Mouse (Mus musculus): Measurements from ENCODE around the gene Dpep1. TPM values are rescaled to one million over a fixed set of nuclear protein-coding genes. Genes with fewer than 3 reads are reported as not detected.
"Not testable (repeated sequence)": the region's sequence is repeated elsewhere in the genome, so short reads cannot be mapped to it uniquely, and the experiment has no call there.

Dpep1 gene
- polyA plus RNA-seq, 2 experiments: 3.9 to 5.1 TPM

DNA sequence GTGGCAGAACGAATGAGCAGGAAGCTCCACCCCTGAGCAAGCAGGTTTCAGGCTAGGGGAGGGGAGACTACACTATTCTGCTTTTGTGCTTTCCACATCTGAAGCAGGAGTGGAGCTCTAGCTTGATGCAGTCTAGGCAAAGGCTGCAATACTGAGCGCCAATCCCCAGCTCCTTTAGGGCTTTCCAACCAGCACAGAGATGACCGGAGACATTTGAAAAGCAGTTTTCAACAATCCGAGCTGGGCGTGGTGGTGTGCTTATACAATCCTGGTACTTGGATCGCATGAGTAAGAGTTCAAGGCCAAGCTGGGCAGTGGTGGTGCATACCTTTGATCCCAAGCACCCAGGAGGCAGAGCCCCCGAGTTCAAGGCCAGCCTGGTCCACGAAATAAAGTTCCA is 5.9 kb downstream of the Dpep1 start:
- ATAC-seq (ENCODE audit: low FRiP score, low read depth) (no peak), DNase-seq (ENCODE audit: low spot score) (no peak)
- no peak for TF ChIP-seq POLR2A (IDR thresholded peaks at IDR 0.05; ENCODE audit: borderline replicate concordance, extremely low read depth, insufficient read depth, insufficient read length)

DNA sequence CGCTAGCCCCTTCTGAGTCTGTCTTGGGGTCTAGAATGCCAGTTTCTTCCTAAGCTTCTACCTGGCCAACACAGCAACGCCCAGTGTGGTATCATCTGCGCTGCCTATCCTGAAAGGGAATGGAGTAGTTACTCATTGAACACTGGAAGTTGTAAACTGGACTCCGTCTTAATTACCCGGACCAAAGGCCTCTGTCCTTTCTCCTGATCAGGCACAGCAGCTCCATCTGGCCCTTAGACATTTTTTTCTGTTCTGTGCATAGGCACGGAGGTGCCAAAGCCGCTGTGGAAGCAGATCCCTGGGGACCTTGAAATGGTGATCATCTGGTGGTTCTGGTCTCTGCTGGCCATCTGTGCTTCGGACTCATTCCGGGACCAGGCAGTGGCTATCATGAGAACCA is 7.7 kb downstream of the Dpep1 start:
- DNase-seq (ENCODE audit: low spot score) (no peak), ATAC-seq (ENCODE audit: low FRiP score, low read depth) (no peak)
- TF ChIP-seq POLR2A (IDR thresholded peaks at IDR 0.05; ENCODE audit: borderline replicate concordance, extremely low read depth, insufficient read depth, insufficient read length): no peak
- Histone ChIP-seq H3K9ac (ENCODE audit: low read depth, low read length, severe bottlenecking) (no peak overlapping the region), H3K9me3 (ENCODE audit: control insufficient read depth, low read length) (no peaks in the 10 kb centered on the region), H3K4me2 (replicated peaks; ENCODE audit: low read depth, low read length, severe bottlenecking) (no peak overlapping the region), H3K4me1 (ENCODE audit: control insufficient read depth, insufficient read depth, low read length) (no peaks in the 10 kb centered on the region), H3K4me3 (replicated peaks; ENCODE audit: low read length) (no peak overlapping the region), H3K27ac (replicated peaks; ENCODE audit: low read depth, low read length) (no peak overlapping the region), H3K27me3 (ENCODE audit: control insufficient read depth, insufficient read depth, low read length) (no peaks in the 10 kb centered on the region), H3K36me3 (ENCODE audit: control insufficient read depth, insufficient read depth, low read length) (no peaks in the 10 kb centered on the region)
- 80% methylated on average over 9 of the region's 9 CpGs for WGBS

More for the DNA sequence above, 5.9 kb downstream of the Dpep1 start:
- H3K4me3 ChIP-seq (replicated peaks; ENCODE audit: low read length): no peak overlapping the region
- H3K27ac ChIP-seq (replicated peaks; ENCODE audit: low read depth, low read length): no peak overlapping the region
- H3K4me2 ChIP-seq (replicated peaks; ENCODE audit: low read depth, low read length, severe bottlenecking): no peak overlapping the region
- no peaks in the 10 kb centered on the region for H3K9me3 ChIP-seq (ENCODE audit: control insufficient read depth, low read length)
- H3K9ac ChIP-seq (ENCODE audit: low read depth, low read length, severe bottlenecking): no peak overlapping the region
- no peaks in the 10 kb centered on the region for H3K27me3 ChIP-seq (ENCODE audit: control insufficient read depth, insufficient read depth, low read length)
- WGBS: 58% methylated on average over 8 of the region's 8 CpGs
- H3K4me1 ChIP-seq (ENCODE audit: control insufficient read depth, insufficient read depth, low read length): no peaks in the 10 kb centered on the region
- no peaks in the 10 kb centered on the region for H3K36me3 ChIP-seq (ENCODE audit: control insufficient read depth, insufficient read depth, low read length)

DNA sequence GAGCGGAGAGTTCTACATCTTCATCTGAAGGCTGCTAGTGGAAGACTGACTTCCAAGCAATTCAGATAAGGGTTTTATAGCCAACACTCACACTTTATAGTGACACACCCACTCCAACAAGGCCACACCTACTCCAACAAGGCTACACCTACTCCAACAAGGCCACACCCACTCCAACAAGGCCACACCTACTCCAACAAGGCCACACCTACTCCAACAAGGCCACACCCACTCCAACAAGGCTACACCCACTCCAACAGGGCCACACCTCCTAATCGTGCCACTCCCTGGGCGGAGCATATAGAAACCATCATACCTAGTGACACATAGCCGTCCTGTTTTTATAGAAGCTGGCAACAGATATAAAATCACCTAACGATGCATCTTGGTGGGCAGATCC is 11.0 kb downstream of the Dpep1 start:
- not testable (repeated sequence) for H3K4me1 ChIP-seq (ENCODE audit: control insufficient read depth, insufficient read depth, low read length); H3K27me3 ChIP-seq (ENCODE audit: control insufficient read depth, insufficient read depth, low read length); H3K9me3 ChIP-seq (ENCODE audit: control insufficient read depth, low read length); H3K4me3 ChIP-seq (replicated peaks; ENCODE audit: low read length); ATAC-seq (ENCODE audit: low FRiP score, low read depth); H3K27ac ChIP-seq (replicated peaks; ENCODE audit: low read depth, low read length); H3K36me3 ChIP-seq (ENCODE audit: control insufficient read depth, insufficient read depth, low read length); DNase-seq (ENCODE audit: low spot score); H3K9ac ChIP-seq (ENCODE audit: low read depth, low read length, severe bottlenecking); H3K4me2 ChIP-seq (replicated peaks; ENCODE audit: low read depth, low read length, severe bottlenecking)
- 76% methylated on average over 5 of the region's 5 CpGs for WGBS

GRCm38 (mm10) chr8:123199864-123200263 is 13.8 kb downstream of the Dpep1 start:
- no peaks in the 10 kb centered on the region for H3K4me1 ChIP-seq (ENCODE audit: control insufficient read depth, insufficient read depth, low read length)
- no peak overlapping the region for H3K4me3 ChIP-seq (replicated peaks; ENCODE audit: low read length)
- H3K9me3 ChIP-seq (ENCODE audit: control insufficient read depth, low read length): no peaks in the 10 kb centered on the region
- no peak overlapping the region for H3K27ac ChIP-seq (replicated peaks; ENCODE audit: low read depth, low read length)
- TF ChIP-seq POLR2A (IDR thresholded peaks at IDR 0.05; ENCODE audit: borderline replicate concordance, extremely low read depth, insufficient read depth, insufficient read length): no peak
- H3K27me3 ChIP-seq (ENCODE audit: control insufficient read depth, insufficient read depth, low read length): no peaks in the 10 kb centered on the region
- H3K4me2 ChIP-seq (replicated peaks; ENCODE audit: low read depth, low read length, severe bottlenecking): no peak overlapping the region
- no peak for DNase-seq (ENCODE audit: low spot score)
- H3K9ac ChIP-seq (ENCODE audit: low read depth, low read length, severe bottlenecking): no peak overlapping the region
- peaks cover 1% of the 10 kb centered on the region; the same call in 1 of the 2 replicates for H3K36me3 ChIP-seq (ENCODE audit: control insufficient read depth, insufficient read depth, low read length)
- 74% methylated on average over 14 of the region's 14 CpGs for WGBS
- ATAC-seq (ENCODE audit: low FRiP score, low read depth): no peak

DNA sequence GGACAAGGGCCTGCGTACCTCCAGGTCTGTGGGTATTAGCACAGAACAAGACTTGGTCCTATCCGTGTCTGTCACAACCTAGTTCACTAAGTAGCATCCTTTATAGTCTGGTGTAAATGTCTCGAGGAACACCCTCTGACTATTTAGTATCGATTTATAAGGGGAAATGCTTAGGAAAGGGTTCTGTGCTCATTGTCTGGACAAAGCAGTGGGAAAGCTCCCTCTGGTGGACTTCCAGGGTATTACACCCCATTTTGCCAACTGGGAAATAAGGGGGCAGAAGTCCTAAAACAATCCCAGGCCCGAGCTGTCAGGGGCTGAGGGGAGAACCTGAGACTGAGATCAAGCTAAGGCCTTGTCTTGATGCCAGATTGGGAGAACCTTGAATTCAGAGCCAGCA is 16.2 kb downstream of the Dpep1 start:
- Histone ChIP-seq H3K9ac (ENCODE audit: low read depth, low read length, severe bottlenecking) (0 out of 2 replicates have a peak overlapping the region, but pooled peaks have one; percentile 16), H3K4me3 (replicated peaks; ENCODE audit: low read length) (no peak overlapping the region), H3K27me3 (ENCODE audit: control insufficient read depth, insufficient read depth, low read length) (no peaks in the 10 kb centered on the region), H3K4me1 (ENCODE audit: control insufficient read depth, insufficient read depth, low read length) (no peaks in the 10 kb centered on the region), H3K36me3 (ENCODE audit: control insufficient read depth, insufficient read depth, low read length) (peaks cover 20% of the 10 kb centered on the region), H3K4me2 (replicated peaks; ENCODE audit: low read depth, low read length, severe bottlenecking) (no peak overlapping the region), H3K9me3 (ENCODE audit: control insufficient read depth, low read length) (no peaks in the 10 kb centered on the region), H3K27ac (replicated peaks; ENCODE audit: low read depth, low read length) (no peak overlapping the region)
- peak; percentile 84 for DNase-seq (ENCODE audit: low spot score)
- 18% methylated on average over 5 of the region's 5 CpGs for WGBS
- ATAC-seq (ENCODE audit: low FRiP score, low read depth): peak; percentile 45
- TF ChIP-seq POLR2A (IDR thresholded peaks at IDR 0.05; ENCODE audit: borderline replicate concordance, extremely low read depth, insufficient read depth, insufficient read length): no peak

GRCm38 (mm10) chr8:123203571-123203970 is 17.5 kb downstream of the Dpep1 start:
- no peaks in the 10 kb centered on the region for H3K27me3 ChIP-seq (ENCODE audit: control insufficient read depth, insufficient read depth, low read length)
- no peak overlapping the region for H3K4me2 ChIP-seq (replicated peaks; ENCODE audit: low read depth, low read length, severe bottlenecking)
- WGBS: 85% methylated on average over 3 of the region's 3 CpGs
- DNase-seq (ENCODE audit: low spot score) (no peak), ATAC-seq (ENCODE audit: low FRiP score, low read depth) (no peak)
- no peaks in the 10 kb centered on the region for H3K4me1 ChIP-seq (ENCODE audit: control insufficient read depth, insufficient read depth, low read length)
- H3K27ac ChIP-seq (replicated peaks; ENCODE audit: low read depth, low read length): no peak overlapping the region
- TF ChIP-seq POLR2A (IDR thresholded peaks at IDR 0.05; ENCODE audit: borderline replicate concordance, extremely low read depth, insufficient read depth, insufficient read length): no peak
- H3K4me3 ChIP-seq (replicated peaks; ENCODE audit: low read length): no peak overlapping the region
- H3K9me3 ChIP-seq (ENCODE audit: control insufficient read depth, low read length): no peaks in the 10 kb centered on the region
- no peak overlapping the region for H3K9ac ChIP-seq (ENCODE audit: low read depth, low read length, severe bottlenecking)
- H3K36me3 ChIP-seq (ENCODE audit: control insufficient read depth, insufficient read depth, low read length): peaks cover 33% of the 10 kb centered on the region

Data from limb, embryonic 14.5 days (tissue).